Mouse (Mus musculus): Measurements from ENCODE around the gene Zfand3. TPM values are rescaled to one million over a fixed set of nuclear protein-coding genes. Genes with fewer than 3 reads are reported as not detected.

Zfand3 gene
- polyA plus RNA-seq, 1 experiment from 2014 or later: 62.8 TPM

DNA sequence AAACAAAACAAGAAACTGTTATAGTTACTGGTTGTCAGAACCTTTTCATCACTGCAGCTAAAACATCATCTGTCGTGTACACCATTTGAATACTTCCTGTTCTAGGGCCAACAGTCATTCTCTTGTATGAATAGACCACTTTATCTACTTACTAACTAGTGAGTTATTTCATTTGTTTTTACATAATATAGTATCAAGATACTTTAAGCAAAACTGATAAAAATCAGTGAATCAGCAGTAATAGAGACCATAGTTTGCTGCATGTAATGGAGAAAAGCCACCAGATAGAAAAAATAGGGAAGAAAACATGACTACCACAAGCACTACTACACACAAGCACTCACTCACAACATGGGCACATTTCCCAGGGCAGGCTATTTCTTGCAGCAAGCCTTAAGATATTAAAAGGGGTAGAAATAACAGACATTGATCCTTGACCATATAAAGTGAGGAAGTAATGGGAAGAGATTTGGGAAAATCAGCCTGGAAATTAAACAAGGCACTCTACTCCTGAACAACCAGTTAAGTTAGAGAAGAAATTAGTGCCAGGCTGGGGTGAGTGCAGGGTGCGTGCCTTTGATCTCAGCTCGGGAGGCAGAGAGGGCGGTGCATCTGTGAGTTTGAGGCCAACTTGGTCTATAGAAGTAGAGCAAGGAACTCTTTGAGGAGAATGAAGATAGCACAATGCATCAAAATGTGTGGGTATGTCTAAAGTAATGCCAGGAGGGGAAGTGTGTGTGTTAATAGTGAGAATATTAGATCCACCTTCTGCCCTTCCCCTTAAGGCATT lies 30.9 kb downstream of the Zfand3 start:
- Histone ChIP-seq H3K36me3 (peaks cover 7% of the 10 kb centered on the region), H3K27me3 (ENCODE audit: low read depth, poor library complexity, severe bottlenecking) (no peaks in the 10 kb centered on the region), H3K9me3 (replicated peaks) (no peaks in the 10 kb centered on the region), H3K4me3 (no peak overlapping the region), H3K27ac (no peak overlapping the region), H3K4me1 (0 out of 2 replicates have a peak, but pooled peaks cover 2% of the 10 kb centered on the region)
- 57% methylated on average over 4 of the region's 4 CpGs for WGBS
- no peak for DNase-seq (ENCODE audit: low spot score)

DNA sequence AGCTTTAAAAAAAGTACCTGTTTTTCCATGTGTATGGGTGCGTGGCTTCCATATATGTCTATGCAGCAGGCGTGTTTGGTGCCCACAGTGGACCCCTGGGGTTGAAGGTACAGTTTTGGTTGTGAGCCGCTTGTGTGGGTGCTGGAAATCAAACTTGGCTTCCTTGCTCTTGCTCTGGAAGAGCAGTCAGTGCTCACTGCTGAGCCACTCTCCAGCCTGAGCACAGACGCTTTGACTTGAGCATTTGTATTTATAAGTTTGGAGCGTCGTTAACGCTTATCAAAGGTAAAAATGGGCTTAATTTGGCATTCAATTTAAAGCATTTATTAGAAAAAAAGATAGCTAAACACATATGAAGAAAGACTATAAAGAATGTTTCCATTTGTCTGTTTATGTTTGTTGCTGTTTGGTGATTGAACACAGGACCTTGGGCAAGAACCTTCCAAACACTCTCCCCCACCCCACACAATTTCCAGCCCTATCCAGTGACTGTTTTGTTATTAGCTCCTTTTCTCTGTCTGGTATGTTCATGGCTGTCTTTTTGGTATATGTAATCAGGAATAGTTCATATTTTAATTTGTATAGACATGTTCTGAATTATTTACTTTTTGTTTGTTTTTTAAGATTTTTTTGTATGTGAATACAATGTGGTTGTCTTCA lies 38.8 kb downstream of the Zfand3 start:
- no peaks in the 10 kb centered on the region for H3K4me1 ChIP-seq
- H3K9me3 ChIP-seq (replicated peaks): no peaks in the 10 kb centered on the region
- 93% methylated on average over 7 of the region's 7 CpGs for WGBS
- no peaks in the 10 kb centered on the region for H3K27me3 ChIP-seq (ENCODE audit: low read depth, poor library complexity, severe bottlenecking)
- no peaks in the 10 kb centered on the region for H3K36me3 ChIP-seq
- H3K4me3 ChIP-seq: no peak overlapping the region
- H3K27ac ChIP-seq: no peak overlapping the region
- DNase-seq (ENCODE audit: low spot score): no peak

GRCm38 (mm10) chr17:30045181-30045580 lies 40.6 kb downstream of the Zfand3 start:
- no peaks in the 10 kb centered on the region for H3K36me3 ChIP-seq
- no peaks in the 10 kb centered on the region for H3K9me3 ChIP-seq (replicated peaks)
- no peaks in the 10 kb centered on the region for H3K27me3 ChIP-seq (ENCODE audit: low read depth, poor library complexity, severe bottlenecking)
- H3K27ac ChIP-seq: no peak overlapping the region
- no peak for DNase-seq (ENCODE audit: low spot score)
- WGBS: 82% methylated on average over 2 of the region's 2 CpGs
- H3K4me3 ChIP-seq: no peak overlapping the region
- no peaks in the 10 kb centered on the region for H3K4me1 ChIP-seq

DNA sequence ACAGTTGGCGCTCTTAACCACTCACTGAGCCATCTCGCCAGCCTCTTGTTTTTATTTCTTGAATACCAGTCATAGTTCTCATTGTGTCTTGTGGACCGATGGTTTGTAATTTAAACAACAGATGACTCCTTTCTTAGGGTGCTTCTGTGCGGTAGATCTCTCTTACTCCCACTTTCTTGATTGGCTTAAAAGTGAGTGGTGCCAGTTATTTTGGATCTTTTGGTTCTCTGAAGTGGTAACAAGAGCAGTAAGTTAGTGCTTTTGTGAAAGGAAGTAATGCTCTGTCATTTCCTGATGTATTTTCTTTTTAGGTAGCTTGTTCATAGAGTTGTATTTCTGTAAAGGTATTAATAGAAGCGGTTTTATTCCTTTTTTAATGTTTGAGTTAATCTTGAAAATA lies 42.1 kb downstream of the Zfand3 start:
- no peaks in the 10 kb centered on the region for H3K27me3 ChIP-seq (ENCODE audit: low read depth, poor library complexity, severe bottlenecking)
- DNase-seq (ENCODE audit: low spot score): no peak
- no peaks in the 10 kb centered on the region for H3K36me3 ChIP-seq
- H3K27ac ChIP-seq: no peak overlapping the region
- no peak overlapping the region for H3K4me3 ChIP-seq
- WGBS: 98% methylated on average over 5 of the region's 5 CpGs
- no peaks in the 10 kb centered on the region for H3K9me3 ChIP-seq (replicated peaks)
- H3K4me1 ChIP-seq: no peaks in the 10 kb centered on the region

GRCm38 (mm10) chr17:30051523-30052346 lies 47.2 kb downstream of the Zfand3 start:
- H3K9me3 ChIP-seq (replicated peaks): no peaks in the 10 kb centered on the region
- no peaks in the 10 kb centered on the region for H3K27me3 ChIP-seq (ENCODE audit: low read depth, poor library complexity, severe bottlenecking)
- no peak overlapping the region for H3K27ac ChIP-seq
- H3K36me3 ChIP-seq: peaks cover 13% of the 10 kb centered on the region
- H3K4me1 ChIP-seq: no peaks in the 10 kb centered on the region
- DNase-seq (ENCODE audit: low spot score): no peak
- H3K4me3 ChIP-seq: no peak overlapping the region
- 94% methylated on average over 5 of the region's 5 CpGs for WGBS

DNA sequence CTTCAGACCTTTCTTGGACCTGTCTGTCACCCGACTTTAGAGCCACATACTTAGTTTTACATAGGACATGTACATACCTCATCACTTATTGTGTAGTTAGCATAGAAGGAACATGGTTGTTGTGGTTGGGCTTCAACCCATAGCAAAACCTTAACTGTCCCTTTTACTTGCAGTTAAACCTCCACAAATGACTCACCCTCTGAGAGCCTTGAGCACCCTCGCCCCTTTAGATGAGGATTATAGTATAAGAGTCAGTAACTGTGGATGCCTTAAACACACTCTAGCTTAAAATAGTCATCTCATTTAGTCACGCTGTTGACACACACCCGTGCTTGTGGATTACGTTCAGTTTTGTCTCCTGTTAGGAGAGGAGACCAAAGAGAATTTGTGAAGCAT lies 47.8 kb downstream of the Zfand3 start:
- Histone ChIP-seq H3K4me3 (no peak overlapping the region), H3K4me1 (no peaks in the 10 kb centered on the region), H3K27me3 (ENCODE audit: low read depth, poor library complexity, severe bottlenecking) (no peaks in the 10 kb centered on the region), H3K36me3 (peaks cover 13% of the 10 kb centered on the region), H3K27ac (no peak overlapping the region), H3K9me3 (replicated peaks) (no peaks in the 10 kb centered on the region)
- 96% methylated on average over 5 of the region's 5 CpGs for WGBS
- DNase-seq (ENCODE audit: low spot score): no peak

- DNase-seq (ENCODE audit: low spot score): no peak
- Histone ChIP-seq H3K27me3 (ENCODE audit: low read depth, poor library complexity, severe bottlenecking) (no peaks in the 10 kb centered on the region), H3K9me3 (replicated peaks) (no peaks in the 10 kb centered on the region), H3K36me3 (peaks cover 13% of the 10 kb centered on the region), H3K4me3 (no peak overlapping the region), H3K27ac (no peak overlapping the region), H3K4me1 (no peaks in the 10 kb centered on the region)
- WGBS: 92% methylated on average over 9 of the region's 9 CpGs
Measured at GRCm38 (mm10) chr17:30053463-30053862, 48.9 kb downstream of the Zfand3 start.

GRCm38 (mm10) chr17:30053871-30054270 lies 49.3 kb downstream of the Zfand3 start:
- Histone ChIP-seq H3K4me3 (no peak overlapping the region), H3K36me3 (peaks cover 13% of the 10 kb centered on the region), H3K9me3 (replicated peaks) (no peaks in the 10 kb centered on the region), H3K27me3 (ENCODE audit: low read depth, poor library complexity, severe bottlenecking) (no peaks in the 10 kb centered on the region), H3K27ac (no peak overlapping the region), H3K4me1 (no peaks in the 10 kb centered on the region)
- no peak for DNase-seq (ENCODE audit: low spot score)
- WGBS: 94% methylated on average over 2 of the region's 2 CpGs

DNA sequence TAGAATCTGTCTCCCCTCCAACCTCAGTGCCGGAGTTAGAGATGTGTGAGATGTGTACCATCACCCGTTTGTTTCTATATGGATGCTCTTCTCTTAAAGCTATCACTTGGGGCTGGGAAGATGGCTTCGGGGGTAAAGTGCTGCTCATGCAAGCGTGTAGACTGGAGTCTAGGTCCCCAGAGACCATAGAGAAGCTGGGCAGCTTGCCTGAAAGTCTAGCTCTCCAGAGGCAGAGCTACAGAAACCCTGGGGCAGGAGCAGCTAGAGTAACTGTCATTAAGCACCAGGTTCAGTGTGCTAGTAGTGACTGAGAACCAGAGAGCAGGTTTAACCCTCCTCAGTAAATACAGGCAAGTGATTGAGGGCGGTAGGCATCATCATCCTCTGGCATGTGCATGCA lies 51.7 kb downstream of the Zfand3 start:
- DNase-seq (ENCODE audit: low spot score): no peak
- 95% methylated on average over 5 of the region's 5 CpGs for WGBS
- peaks cover 8% of the 10 kb centered on the region; the same call in 1 of the 2 replicates for H3K4me1 ChIP-seq
- no peaks in the 10 kb centered on the region for H3K27me3 ChIP-seq (ENCODE audit: low read depth, poor library complexity, severe bottlenecking)
- no peak overlapping the region for H3K27ac ChIP-seq
- H3K4me3 ChIP-seq: no peak overlapping the region
- no peaks in the 10 kb centered on the region for H3K9me3 ChIP-seq (replicated peaks)
- peaks cover 13% of the 10 kb centered on the region for H3K36me3 ChIP-seq

GRCm38 (mm10) chr17:30058594-30058993 lies 54.1 kb downstream of the Zfand3 start:
- H3K27ac ChIP-seq: no peak overlapping the region
- H3K9me3 ChIP-seq (replicated peaks): no peaks in the 10 kb centered on the region
- DNase-seq (ENCODE audit: low spot score): no peak
- WGBS: 86% methylated on average over 3 of the region's 3 CpGs
- peaks cover 13% of the 10 kb centered on the region for H3K36me3 ChIP-seq
- H3K4me1 ChIP-seq: peaks cover 14% of the 10 kb centered on the region; the same call in 1 of the 2 replicates
- H3K4me3 ChIP-seq: no peak overlapping the region
- H3K27me3 ChIP-seq (ENCODE audit: low read depth, poor library complexity, severe bottlenecking): no peaks in the 10 kb centered on the region

DNA sequence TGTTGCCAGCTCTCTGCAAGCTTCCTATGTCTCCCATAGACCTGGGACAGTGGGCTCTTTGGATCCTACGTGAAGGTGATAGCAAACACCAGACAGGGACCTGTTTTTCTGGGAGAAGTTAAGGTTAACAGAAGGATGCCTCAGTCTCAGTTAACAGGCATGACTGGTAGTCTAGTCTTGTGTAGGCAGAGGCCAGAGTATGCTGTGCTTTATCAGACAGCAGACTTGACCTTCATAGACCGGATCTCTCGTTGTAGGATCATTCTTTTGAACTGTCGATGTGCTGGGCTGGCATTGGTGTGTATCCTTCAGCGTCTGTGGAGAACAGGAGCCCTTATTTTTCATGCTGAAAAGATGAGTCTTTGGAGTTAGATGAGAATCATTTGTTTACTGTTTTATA lies 54.5 kb downstream of the Zfand3 start:
- H3K4me3 ChIP-seq: no peak overlapping the region
- peaks cover 13% of the 10 kb centered on the region for H3K36me3 ChIP-seq
- H3K27me3 ChIP-seq (ENCODE audit: low read depth, poor library complexity, severe bottlenecking): no peaks in the 10 kb centered on the region
- WGBS: 92% methylated on average over 5 of the region's 5 CpGs
- no peak for DNase-seq (ENCODE audit: low spot score)
- no peak overlapping the region for H3K27ac ChIP-seq
- peaks cover 19% of the 10 kb centered on the region for H3K4me1 ChIP-seq
- H3K9me3 ChIP-seq (replicated peaks): no peaks in the 10 kb centered on the region

DNA sequence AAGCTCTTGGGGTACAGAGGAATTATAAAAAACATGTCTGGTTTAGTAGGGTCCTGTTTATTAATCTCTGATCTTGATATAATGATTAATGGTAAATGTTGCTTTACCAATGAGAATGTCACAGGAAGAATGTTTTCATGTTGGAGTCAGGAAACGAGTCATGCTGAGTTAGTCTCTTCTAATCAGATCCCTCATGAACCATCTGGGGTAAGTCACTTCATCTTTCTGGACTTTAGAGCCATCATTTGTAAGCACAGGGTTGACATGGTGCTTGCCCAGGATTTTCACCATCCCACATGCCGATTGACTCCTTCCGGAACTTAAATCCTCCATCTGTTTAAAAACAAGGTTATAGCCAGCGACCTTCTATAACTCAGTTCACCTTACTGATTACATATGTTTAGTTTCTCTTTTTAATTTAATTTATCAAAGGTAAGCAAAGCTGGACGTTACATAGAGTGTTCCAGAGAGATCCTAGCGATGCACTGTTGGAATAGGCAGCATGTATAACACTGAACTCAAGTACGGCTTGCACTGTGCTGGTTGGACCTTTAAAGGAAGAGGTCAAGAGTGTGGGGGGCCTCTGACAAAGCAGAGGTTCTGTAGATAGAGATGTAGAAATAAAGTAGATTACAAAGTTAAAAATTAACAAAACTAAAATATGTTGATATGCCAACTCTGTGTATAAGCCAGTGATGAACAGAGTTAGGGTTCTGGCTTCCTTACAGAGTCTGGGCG lies 56.7 kb downstream of the Zfand3 start:
- 88% methylated on average over 8 of the region's 8 CpGs for WGBS
- no peak for DNase-seq (ENCODE audit: low spot score)

More for the DNA sequence above, 56.7 kb downstream of the Zfand3 start:
- H3K27ac ChIP-seq: no peak overlapping the region
- no peaks in the 10 kb centered on the region for H3K9me3 ChIP-seq (replicated peaks)
- H3K27me3 ChIP-seq (ENCODE audit: low read depth, poor library complexity, severe bottlenecking): no peaks in the 10 kb centered on the region
- H3K4me3 ChIP-seq: no peak overlapping the region
- H3K4me1 ChIP-seq: peaks cover 30% of the 10 kb centered on the region
- no peaks in the 10 kb centered on the region for H3K36me3 ChIP-seq

Data from limb, embryonic 10.5 days (tissue).